Mouse (Mus musculus): Measurements from ENCODE around the gene Bicc1.

Gene Bicc1

GRCm38 (mm10) chr10:71159676-71160235 is at the start of gene Bicc1:
Bicc1 (minus strand) TSS chr10:71159700.
- DNase-seq = peak; percentile 40

- DNase-seq = no peak
Observed at GRCm38 (mm10) chr10:71201512-71201911, 42.0 kb upstream of the Bicc1 start.

DNA sequence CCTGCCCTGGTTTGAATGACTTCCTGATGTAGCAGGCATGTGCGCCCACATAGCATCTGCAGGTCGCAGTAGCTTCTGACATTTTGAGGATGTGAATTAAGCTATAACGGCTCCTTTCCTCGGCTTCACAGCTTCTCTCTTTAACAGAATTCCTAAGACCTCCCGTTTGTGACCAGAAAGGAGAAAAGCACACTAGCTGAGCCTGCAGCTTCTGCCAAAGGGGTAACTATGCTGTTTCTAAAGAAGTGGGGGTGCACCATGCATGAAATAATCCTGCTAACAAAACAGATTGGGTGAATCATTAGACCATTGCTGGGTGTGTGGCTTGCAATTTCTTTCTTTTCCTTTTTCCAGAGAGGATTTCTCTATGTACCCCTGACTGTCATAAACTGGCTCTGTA is 41.5 kb upstream of the Bicc1 start:
- no peak for DNase-seq

GRCm38 (mm10) chr10:71198676-71199075 is 39.2 kb upstream of the Bicc1 start:
- DNase-seq = no peak

- DNase-seq = no peak
Observed at GRCm38 (mm10) chr10:71197036-71197785, 37.7 kb upstream of the Bicc1 start.

GRCm38 (mm10) chr10:71195501-71195900 is 36.0 kb upstream of the Bicc1 start:
- DNase-seq = no peak

- no peak for DNase-seq
Observed at GRCm38 (mm10) chr10:71194713-71195112, 35.2 kb upstream of the Bicc1 start.

GRCm38 (mm10) chr10:71193319-71193718 is 33.8 kb upstream of the Bicc1 start:
- no peak for DNase-seq

DNA sequence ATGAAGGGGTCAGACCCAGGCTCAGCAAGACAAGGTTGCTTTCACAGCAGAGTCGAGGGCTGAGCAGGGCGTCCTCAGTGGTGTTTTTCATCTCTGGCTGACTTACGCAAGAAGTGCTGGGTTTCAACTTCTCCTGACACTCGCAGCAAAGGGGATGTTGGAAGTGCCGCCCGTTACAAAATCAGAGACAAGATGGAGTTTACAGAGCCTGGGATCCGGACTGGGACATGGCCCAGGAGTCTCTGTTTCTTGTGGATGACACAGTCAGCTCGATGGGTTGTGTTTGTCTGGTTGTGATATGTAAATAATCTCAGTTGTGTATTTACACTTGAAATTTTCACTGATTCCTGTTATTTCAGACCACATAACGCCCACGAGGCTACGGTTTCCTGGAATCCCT is 33.4 kb upstream of the Bicc1 start:
- no peak for DNase-seq

- DNase-seq = no peak
Observed at GRCm38 (mm10) chr10:71188681-71189080, 29.2 kb upstream of the Bicc1 start.

DNA sequence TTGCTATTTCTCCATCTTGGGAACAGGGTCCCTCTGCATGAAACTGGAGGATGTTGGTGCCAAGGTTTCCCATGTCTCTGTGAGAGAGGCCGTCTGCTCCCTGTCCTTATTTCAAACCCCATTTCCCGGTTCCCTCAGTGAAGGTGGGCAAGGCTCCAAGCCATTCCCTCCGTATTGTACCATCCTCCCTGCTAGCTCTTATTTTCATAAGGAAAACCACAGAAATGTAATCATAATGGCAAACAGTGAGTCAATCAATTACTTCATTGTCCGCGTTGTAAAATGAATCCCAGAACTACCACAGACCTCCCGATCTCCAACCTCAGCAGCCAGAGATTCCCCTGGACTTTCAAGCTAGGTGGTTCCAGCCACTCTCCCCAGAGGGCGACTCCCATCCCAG is 25.6 kb upstream of the Bicc1 start:
- no peak for DNase-seq

DNA sequence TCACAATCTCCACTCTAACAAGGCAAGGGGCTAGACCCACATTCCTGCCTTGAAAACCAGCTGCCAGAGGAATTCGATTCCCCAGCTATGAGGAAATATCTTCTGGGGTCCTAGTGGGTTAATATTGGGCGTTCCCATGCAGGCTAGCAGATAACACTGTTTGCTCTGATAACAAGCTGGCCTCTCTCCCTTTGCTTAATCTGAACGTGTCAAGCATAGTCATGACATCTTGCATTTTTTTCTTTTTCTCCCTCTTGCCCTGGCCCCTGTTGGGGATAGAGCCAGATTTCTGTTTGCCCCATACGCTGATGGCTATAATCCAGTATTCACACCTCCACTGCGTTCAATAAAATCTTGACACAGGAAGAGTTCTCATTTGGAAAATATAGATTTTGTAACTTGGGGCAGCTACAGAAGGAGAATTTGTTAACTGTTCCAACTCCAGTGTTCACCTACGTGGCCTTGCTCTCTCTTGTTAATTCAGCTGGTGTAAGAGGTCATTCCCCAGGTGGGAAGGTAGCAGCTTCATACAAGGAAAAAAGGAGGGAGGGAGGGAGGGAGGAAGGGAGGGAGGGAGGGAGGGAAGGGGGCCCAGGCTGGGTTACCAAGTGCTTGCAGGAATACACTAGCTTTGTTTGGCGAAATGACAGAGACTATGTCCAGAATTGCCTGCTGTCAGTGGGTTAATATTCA is 24.0 kb upstream of the Bicc1 start:
- DNase-seq = no peak

GRCm38 (mm10) chr10:71181931-71182330 is 22.4 kb upstream of the Bicc1 start:
- no peak for DNase-seq

DNA sequence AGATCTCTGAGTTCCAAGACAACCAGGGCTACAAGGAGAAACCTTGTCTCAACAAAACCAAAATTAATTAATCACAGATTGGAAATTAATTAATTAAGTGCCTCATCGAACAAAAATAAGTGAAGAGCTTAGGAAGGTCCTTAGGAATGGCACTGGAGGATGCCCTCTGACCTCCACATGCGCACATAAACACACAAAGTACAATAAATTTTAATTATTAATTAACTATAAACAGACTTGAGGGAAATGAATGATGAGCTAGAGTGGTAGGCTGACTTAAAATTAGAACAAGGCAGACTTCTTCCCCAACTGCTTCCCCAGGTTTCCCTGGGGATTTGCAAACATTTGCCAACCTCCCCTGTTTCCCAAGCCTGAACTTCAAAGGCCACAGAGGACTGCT is 21.6 kb upstream of the Bicc1 start:
- no peak for DNase-seq

- no peak for DNase-seq
Observed at GRCm38 (mm10) chr10:71180057-71180456, 20.6 kb upstream of the Bicc1 start.

DNA sequence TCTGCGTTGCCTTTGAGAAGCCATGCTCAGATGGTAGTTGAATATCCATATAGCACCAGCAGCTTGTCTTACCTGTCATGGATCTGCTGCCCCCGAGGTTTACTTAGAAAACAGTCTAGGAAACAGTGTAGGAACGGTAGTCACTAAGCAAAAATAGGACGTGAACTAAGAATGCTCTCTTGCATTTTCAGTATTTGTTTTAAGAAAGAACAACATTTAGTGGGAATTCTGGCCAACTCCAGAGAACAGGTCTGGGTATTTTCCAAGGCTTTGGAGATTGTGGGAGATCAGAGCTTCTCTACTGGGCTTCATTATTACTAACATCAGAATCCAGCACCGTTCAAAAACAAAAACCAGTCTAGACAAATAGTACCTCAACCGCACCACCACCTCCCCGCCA is 17.7 kb upstream of the Bicc1 start:
- no peak for DNase-seq

DNA sequence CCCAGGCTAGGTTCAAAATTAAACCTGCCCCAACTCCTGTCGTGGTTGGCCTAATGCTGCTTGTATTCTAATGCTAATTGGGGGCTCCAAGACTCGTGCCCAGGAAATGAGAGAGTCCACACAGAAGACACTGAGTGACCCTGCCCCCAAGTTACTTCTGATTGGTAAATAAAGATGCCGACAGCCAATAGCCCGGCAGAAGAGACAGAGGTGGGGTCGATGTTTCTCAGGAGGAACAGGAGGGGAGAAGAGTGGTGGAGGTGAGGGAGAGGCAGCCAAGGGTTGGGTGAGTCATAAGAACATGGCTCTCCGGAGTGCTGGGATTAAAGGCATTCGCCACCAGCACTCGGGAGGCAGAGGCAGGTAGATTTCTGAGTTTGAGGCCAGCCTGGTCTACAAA is 16.8 kb upstream of the Bicc1 start:
- no peak for DNase-seq

DNA sequence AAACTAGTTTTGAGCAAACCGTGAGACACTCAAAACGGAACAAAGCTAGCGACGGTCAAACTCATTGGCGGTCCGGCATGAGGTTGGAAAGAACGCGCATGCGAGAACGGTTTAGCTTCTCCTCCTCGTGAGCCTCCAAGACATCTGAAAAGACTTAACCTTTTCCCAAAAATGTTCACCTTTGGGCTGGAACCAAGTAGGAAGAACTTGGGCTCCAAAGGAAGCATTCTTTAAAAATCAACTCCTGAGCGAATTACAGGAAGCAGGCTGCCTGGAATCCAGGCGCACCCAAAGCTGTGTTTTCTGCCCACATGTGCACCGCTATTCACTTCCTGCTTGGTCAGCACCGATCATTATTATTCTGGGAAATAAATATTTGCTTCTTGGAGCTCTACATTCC is 15.8 kb upstream of the Bicc1 start:
- no peak for DNase-seq

- no peak for DNase-seq
Observed at GRCm38 (mm10) chr10:71171414-71171813, 11.9 kb upstream of the Bicc1 start.

DNA sequence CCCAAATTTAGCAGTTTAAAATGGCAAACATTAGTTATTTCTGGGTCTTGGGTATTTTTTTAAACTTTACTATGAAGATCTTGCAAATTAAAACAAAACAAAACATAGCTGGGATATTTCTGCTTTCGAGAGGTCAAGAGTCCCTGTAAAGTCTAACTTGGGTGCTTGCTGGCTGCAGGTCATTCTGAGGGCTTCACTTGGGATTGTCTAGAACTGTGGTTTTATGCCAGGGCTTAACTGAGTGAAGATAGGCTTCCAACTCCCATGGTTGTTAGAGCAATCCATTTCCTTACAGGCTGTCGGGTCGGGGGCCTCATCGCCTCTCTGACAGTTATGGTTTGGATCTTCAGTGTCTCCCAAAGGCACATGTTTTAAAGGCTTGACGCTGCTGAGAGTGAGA is 11.3 kb upstream of the Bicc1 start:
- DNase-seq = no peak

- DNase-seq = no peak
Observed at GRCm38 (mm10) chr10:71169811-71170210, 10.3 kb upstream of the Bicc1 start.

GRCm38 (mm10) chr10:71169171-71169570 is 9.7 kb upstream of the Bicc1 start:
- DNase-seq = no peak

DNA sequence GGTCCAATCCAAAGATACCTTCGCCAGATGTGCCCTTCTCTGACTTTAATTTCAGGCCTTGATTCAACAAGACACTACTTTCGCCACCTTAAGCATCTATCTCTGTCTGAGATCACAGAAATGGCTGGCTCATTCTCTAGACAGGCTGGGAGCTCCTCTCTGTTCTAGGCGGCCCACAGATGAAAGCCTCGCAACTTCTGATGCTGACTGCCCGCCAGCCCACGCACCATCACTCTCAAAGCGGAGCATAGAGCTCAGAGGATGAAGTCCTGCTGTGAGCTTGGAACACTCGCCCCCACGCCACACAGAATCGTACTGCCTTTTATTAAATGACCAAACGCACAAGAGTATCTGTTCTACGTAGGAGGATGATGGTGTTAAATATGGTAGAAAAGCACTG is 949 bp upstream of the Bicc1 start:
- no peak for DNase-seq

GRCm38 (mm10) chr10:71158940-71159675 is 392 bp downstream of the Bicc1 start:
- peak; percentile 48 for DNase-seq
